Comparison of ENCODE assay signal across 8 mouse cellular contexts in the genomic region with DNA sequence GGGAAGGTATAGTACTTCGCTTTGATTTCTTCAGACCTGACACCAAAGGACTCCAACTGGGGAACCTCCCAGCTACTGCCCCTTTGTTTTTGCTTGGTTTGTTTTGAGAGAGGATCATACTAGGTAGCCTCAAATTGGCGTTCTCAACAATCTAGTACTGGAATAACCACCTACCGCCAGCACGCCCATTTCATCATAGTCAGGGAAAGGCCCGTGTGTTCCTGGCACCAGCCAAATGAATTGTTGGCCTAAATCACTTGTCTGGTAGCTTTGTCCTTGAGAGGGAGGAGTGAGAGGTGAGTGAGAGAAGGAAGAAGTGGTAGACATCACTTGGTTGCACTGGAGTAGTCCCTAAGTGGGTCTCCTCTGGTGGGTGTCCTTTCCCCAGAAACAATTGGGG. TPM values are rescaled to one million over a fixed set of nuclear protein-coding genes. Genes with fewer than 3 reads are reported as not detected.
DNase-seq lines count a peak whose midpoint lies in the region; ATAC-seq and TF ChIP-seq lines count a peak whose summit lies in the region.

No protein-coding gene starts in this region.

- H3K4me1 ChIP-seq in E14TG2a.4 (replicated peaks; ENCODE audit: low read depth, low read length): peaks cover 12% of the 10 kb centered on the region; the same call in 1 of the 2 replicates
- H3K4me1 ChIP-seq in forebrain, postnatal 0 days (ENCODE audit: insufficient read depth): no peaks in the 10 kb centered on the region
- no peaks in the 10 kb centered on the region for H3K4me1 ChIP-seq in liver, embryonic 15.5 days (replicated peaks)

- H3K4me3 ChIP-seq in E14TG2a.4 (replicated peaks; ENCODE audit: low read length): peak overlapping the region; percentile 81
- peak overlapping the region; percentile 45; the same call in 1 of the 2 replicates for H3K4me3 ChIP-seq in forebrain, postnatal 0 days (ENCODE audit: low read depth, low read length)
- peak overlapping the region; percentile 49; the same call in 1 of the 2 replicates for H3K4me3 ChIP-seq in liver, embryonic 15.5 days (replicated peaks)

- no peaks in the 10 kb centered on the region for H3K36me3 ChIP-seq in E14TG2a.4 (ENCODE audit: insufficient read depth, low read length)
- no peaks in the 10 kb centered on the region for H3K36me3 ChIP-seq in forebrain, postnatal 0 days (ENCODE audit: insufficient read depth)
- H3K36me3 ChIP-seq in liver, embryonic 15.5 days (replicated peaks): no peaks in the 10 kb centered on the region

- H3K27ac ChIP-seq in forebrain, postnatal 0 days (ENCODE audit: low read depth, low read length): no peak overlapping the region
- H3K27ac ChIP-seq in liver, embryonic 15.5 days (replicated peaks): no peak overlapping the region

- TF ChIP-seq CTCF in E14TG2a.4 (conservative IDR thresholded peaks at IDR 0.05; ENCODE audit: low read length): no peak
- no peak for TF ChIP-seq CTCF in forebrain, postnatal 0 days (IDR thresholded peaks at IDR 0.05; ENCODE audit: low read depth)

- no peaks in the 10 kb centered on the region for H3K27me3 ChIP-seq in E14TG2a.4 (ENCODE audit: insufficient read depth, low read length)
- no peaks in the 10 kb centered on the region for H3K27me3 ChIP-seq in forebrain, postnatal 0 days (ENCODE audit: insufficient read depth, low read length)
- H3K27me3 ChIP-seq in liver, embryonic 15.5 days: peaks cover 8% of the 10 kb centered on the region

- 30% methylated on average over 5 of the region's 5 CpGs for WGBS in forebrain, postnatal 0 days
- WGBS in liver, embryonic 15.5 days (ENCODE audit: insufficient replicate concordance): 20% methylated on average over 5 of the region's 5 CpGs

- no peaks in the 10 kb centered on the region for H3K9me3 ChIP-seq in E14TG2a.4 (ENCODE audit: low read length)
- H3K9me3 ChIP-seq in forebrain, postnatal 0 days (ENCODE audit: low read length): no peaks in the 10 kb centered on the region
- H3K9me3 ChIP-seq in liver, embryonic 15.5 days (replicated peaks): no peaks in the 10 kb centered on the region

- H3K4me2 ChIP-seq in forebrain, postnatal 0 days (ENCODE audit: low read depth): peak overlapping the region; percentile 55
- peak overlapping the region; percentile 66 for H3K4me2 ChIP-seq in liver, embryonic 15.5 days

- peak; percentile 7 for DNase-seq in cerebellum, adult 11-12 months
- peak; percentile 1 for DNase-seq in forebrain, postnatal 0 days
- DNase-seq in urinary bladder, postnatal 4 days (ENCODE audit: low spot score in 2 of 2): no peak
- DNase-seq in urinary bladder, adult 2 months (ENCODE audit: low spot score): no peak
- no peak for DNase-seq in retina, embryonic 14.5 days (ENCODE audit: low spot score)

- no peak for ATAC-seq in cerebellum, adult (ENCODE audit: insufficient number of reproducible peaks, low FRiP score, low TSS enrichment)
- ATAC-seq in forebrain, postnatal 0 days: no peak
- no peak for ATAC-seq in liver, embryonic 15.5 days (ENCODE audit: insufficient read depth)

- no peak overlapping the region for H3K9ac ChIP-seq in forebrain, postnatal 0 days
- no peak overlapping the region for H3K9ac ChIP-seq in liver, embryonic 15.5 days

RNA-seq across cellular contexts. Expression of gene Pls3, which starts 0.6 kb away (rescaled TPM):
- total RNA-seq in forebrain, postnatal 0 days (2014; rRNA removed): 25.9 and 26.6 TPM in 2 replicates
- 43.1 and 45.9 TPM in 2 replicates for polyA plus RNA-seq in forebrain, postnatal 0 days (2015; fragmentation: Nextera tagmentation; extraction: Ambion mirVana)
- polyA plus RNA-seq in liver, embryonic 15.5 days (2015; fragmentation: Nextera tagmentation; extraction: Ambion mirVana): 5.2 and 6.5 TPM in 2 replicates
- polyA plus RNA-seq in urinary bladder, adult 2 months (2012; rRNA removed): 97.0 and 102 TPM in 2 replicates

Comparison
In these comparisons a context has a peak if more than half of its experiments do, and no peak if none do; other contexts are left out.
1. DNase-seq: peak in cerebellum, adult 11-12 months (single experiment) and forebrain, postnatal 0 days (single experiment); none in urinary bladder, postnatal 4 days (0 of 2), urinary bladder, adult 2 months (single experiment) and retina, embryonic 14.5 days (single experiment).
2. Peak in every context shown above with its lines, with median percentiles within 50 percentile points of each other: H3K4me3 ChIP-seq.